Mouse (Mus musculus) lung, postnatal 14 days (tissue): ENCODE data around the gene Setmar.

Experiments
- DNase-seq: peaks from one replicate; pipeline ENCODE4 v3.0.0; 2021

Gene Setmar

GRCm38 (mm10) chr6:108117881-108118280 lies 53.0 kb downstream of the Setmar start:
- DNase-seq = no peak

- DNase-seq = no peak
Measured at GRCm38 (mm10) chr6:108125474-108125873, 60.6 kb downstream of the Setmar start.

GRCm38 (mm10) chr6:108126631-108127030 lies 61.8 kb downstream of the Setmar start:
- no peak for DNase-seq
